Mouse (Mus musculus): Measurements from ENCODE around the gene Arpc5.
A peak's percentile ranks its signal among the peaks of the same experiment; 100 is the strongest.
"Not testable (repeated sequence)": the region's sequence is repeated elsewhere in the genome, so short reads cannot be mapped to it uniquely, and the experiment has no call there.

Arpc5 gene

GRCm38 (mm10) chr1:152766032-152766772, at the start of gene Arpc5, which contains the start of gene Rgl1:
Gene Arpc5, plus strand, starts transcription at chr1:152766542.
Gene Rgl1, minus strand, starts transcription at chr1:152766351.
- peak; percentile 97 for DNase-seq

- no peak for DNase-seq
These were observed 49.0 kb upstream of the Arpc5 start for GRCm38 (mm10) chr1:152717329-152717728.

GRCm38 (mm10) chr1:152718200-152718599, 48.1 kb upstream of the Arpc5 start:
- DNase-seq, result no peak

- DNase-seq, result no peak
These were observed 45.4 kb upstream of the Arpc5 start for GRCm38 (mm10) chr1:152720969-152721368.

- no peak for DNase-seq
These were observed 44.7 kb upstream of the Arpc5 start for GRCm38 (mm10) chr1:152721535-152722198.

DNA sequence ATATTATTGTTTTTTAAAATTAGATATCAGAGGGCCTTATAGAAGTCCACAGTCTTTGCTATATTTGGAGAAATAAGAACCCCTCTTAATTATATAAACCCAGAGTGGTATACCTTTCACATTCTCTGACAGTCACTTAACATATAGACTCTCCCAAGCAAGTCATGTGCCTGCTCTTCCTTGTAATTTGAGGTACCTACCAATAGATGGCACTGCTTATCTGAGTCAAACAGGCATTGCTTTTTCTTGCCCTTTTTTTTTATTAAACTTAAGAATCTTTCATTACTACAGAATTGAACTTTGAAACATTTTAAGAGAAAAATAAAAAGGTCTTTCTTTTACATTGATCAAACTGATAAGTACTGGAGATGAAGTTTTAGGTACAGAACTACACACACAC, 42.1 kb upstream of the Arpc5 start:
- DNase-seq, result no peak

GRCm38 (mm10) chr1:152726095-152726494, 40.2 kb upstream of the Arpc5 start:
- DNase-seq, result no peak

DNA sequence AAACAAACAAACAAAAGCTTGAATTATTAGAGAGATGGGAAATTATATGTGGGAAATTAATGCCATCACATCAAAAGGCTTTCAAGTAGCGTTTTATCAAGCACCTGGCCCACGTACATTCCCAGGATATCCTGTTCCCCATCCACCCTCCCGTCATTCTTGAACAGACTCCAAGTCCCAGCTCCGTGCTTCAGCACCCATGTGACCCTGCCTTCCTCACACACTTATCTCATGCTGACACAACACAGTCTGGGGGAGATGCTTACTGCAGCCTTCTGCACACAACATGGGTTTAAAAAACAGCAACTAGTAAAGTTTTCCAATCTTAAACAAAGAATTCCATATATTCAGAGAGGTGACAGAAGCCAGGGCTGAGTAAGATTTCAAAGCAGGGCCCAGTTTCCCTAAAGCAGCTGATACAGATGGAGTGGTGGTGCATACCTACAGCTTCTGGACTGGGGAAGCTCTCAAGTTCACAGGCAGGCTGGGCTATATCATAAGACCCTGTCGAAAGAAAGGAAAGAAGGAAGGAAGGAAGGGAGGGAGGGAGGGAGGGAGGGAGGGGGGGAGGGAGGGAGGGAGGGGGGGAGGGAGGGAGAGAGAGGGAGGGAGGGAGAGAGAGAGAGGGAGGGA, 38.6 kb upstream of the Arpc5 start:
- peak; percentile 20 for DNase-seq

GRCm38 (mm10) chr1:152738793-152739192, 27.5 kb upstream of the Arpc5 start:
- DNase-seq, result no peak

- no peak for DNase-seq
These were observed 27.0 kb upstream of the Arpc5 start for GRCm38 (mm10) chr1:152739374-152739773.

- no peak for DNase-seq
These were observed 23.1 kb upstream of the Arpc5 start for GRCm38 (mm10) chr1:152743095-152743826.

DNA sequence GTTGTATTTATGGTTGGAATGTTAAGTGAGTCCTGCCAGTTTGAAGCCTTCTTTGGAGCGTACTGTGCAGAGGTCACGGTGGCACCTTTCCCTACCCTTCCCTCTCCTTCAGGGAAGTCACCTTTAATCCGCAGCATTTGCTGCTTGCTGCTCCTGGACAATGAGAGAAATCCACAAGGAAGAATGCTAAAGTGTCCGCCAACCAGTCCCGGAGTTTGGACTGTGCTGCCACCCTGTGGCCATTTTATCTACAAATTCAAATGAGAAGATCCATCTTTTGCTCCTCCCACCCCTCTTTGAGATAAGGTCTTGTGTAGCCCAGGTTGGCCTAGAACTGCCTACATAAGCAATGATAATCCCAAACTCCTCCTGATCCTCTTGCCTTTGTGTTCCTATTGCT, 19.9 kb upstream of the Arpc5 start:
- DNase-seq, result peak; percentile 92

DNA sequence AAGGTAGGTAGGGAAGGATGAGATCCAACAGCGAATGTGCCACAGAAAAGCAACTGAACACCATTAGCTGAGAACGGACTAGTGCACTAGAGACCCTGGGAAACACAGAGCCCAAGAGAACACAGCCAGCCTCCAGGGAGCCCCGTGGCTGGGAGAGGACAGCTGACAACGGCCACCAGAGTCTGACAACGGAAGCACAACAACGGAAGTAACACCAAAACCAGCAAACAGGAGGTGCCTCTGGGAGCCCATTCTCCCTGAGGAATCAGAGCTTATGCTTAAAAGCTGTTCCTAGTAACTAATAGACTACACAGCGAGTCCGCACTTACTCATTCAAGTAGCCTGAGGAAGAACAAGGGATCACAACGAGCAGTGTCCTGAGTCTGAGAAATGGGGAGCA, 17.1 kb upstream of the Arpc5 start:
- peak; percentile 9 for DNase-seq

DNA sequence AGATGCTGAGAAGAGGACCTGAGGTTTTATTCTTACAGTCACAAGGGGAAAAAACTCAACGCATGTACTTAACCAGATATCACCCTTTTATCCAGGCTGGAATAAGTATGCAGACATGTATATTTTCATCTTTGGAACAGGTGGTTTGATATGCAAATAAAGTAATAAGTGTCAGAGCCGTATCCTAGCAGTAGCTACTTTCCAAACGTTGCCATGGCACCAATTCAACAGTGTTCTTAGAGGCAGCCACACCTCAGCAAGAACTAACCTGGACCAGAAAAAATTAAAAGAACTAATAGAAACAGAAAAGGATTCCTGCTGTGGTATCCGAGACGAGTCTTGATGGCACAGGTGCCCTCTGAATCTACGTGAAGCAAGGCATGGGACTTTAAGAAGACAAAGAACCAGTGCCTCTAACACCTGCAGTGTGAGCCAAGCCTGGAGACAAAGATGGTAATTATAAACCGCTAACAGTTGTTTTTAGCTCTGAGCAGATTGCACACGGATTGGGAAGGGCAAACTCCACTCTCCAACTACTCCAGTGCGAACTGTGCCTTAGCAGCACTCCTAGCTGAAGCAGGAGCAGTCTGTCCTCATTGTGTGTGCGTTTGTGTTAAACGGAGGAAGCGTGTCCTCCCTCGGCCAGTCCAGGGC, 15.9 kb upstream of the Arpc5 start, which contains the start of gene Apobec4:
Gene Apobec4, plus strand, starts transcription at position 240 of the 654 bp plus-strand sequence.
- no peak for DNase-seq

- DNase-seq, result no peak
These were observed 4.6 kb upstream of the Arpc5 start for GRCm38 (mm10) chr1:152761791-152762190.

GRCm38 (mm10) chr1:152766804-152767748, 734 bp downstream of the Arpc5 start:
- DNase-seq, result peak; percentile 32

- DNase-seq, result peak; percentile 87
These were observed 1.6 kb downstream of the Arpc5 start for GRCm38 (mm10) chr1:152767749-152768488.

DNA sequence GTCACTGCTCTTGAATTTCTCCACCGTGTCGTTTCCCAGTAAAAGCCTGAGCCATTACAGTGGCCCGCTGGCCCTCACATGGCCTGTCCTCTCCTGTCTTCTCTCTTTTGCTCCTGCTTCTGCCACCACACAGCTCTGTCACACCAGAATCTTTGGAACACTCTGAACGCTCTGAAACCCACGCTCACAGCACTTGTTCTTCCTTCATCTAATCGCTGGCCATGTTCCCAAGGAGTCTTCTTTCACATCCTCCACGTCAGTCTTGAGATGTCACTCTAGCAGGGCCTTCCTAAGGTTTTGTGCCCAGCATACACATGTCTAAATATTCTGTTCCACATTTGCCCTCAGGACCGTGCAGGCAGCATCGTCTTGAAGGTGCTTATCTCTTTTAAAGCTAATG, 4.7 kb downstream of the Arpc5 start:
- DNase-seq, result no peak

DNA sequence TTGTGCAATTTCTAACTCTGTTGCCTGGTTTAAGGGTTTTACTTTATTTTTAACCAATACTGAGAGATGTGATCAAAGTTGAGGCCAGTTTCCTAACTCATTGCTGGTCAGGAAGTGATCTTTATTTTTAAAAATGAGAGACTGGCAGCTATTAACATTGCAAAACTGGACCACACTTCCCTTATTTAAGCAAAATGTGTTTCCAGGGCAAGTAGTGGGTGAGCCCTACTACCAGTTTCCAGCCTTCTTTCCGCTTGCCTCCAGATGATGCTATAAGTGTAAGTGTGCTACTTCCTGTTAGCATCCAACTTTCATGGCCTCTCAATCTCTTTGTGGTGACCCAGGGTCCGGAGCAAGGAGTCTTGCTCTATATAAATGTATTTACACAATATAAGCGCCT, 8.3 kb downstream of the Arpc5 start:
- DNase-seq, result not testable (repeated sequence)

GRCm38 (mm10) chr1:152779071-152779737, 12.9 kb downstream of the Arpc5 start:
- peak; percentile 87 for DNase-seq
